Mouse (Mus musculus): ENCODE measurements around the gene Lmx1b. TPM values are rescaled to one million over a fixed set of nuclear protein-coding genes. Genes with fewer than 3 reads are reported as not detected.

The Lmx1b gene
- polyA plus RNA-seq, 1 experiment from 2014 or later: 0.55 TPM

- Histone ChIP-seq H3K4me3 (no peak overlapping the region), H3K27ac (no peak overlapping the region), H3K9me3 (no peaks in the 10 kb centered on the region), H3K4me1 (peaks cover 43% of the 10 kb centered on the region), H3K9ac (no peak overlapping the region), H3K4me2 (no peak overlapping the region), H3K27me3 (peaks cover 6% of the 10 kb centered on the region), H3K36me3 (no peaks in the 10 kb centered on the region)
- ATAC-seq (ENCODE audit: insufficient number of reproducible peaks, insufficient read depth, low FRiP score, low TSS enrichment, low read depth): 0 out of 2 replicates have a peak, but pooled peaks have one; percentile 18
- 8% methylated on average over 12 of the region's 12 CpGs for WGBS
Observed at GRCm38 (mm10) chr2:33592931-33593555, 47.3 kb downstream of the Lmx1b start.

GRCm38 (mm10) chr2:33589280-33589679 lies 51.0 kb downstream of the Lmx1b start:
- no peak overlapping the region for H3K9ac ChIP-seq
- no peaks in the 10 kb centered on the region for H3K36me3 ChIP-seq
- ATAC-seq (ENCODE audit: insufficient number of reproducible peaks, insufficient read depth, low FRiP score, low TSS enrichment, low read depth): no peak
- H3K27ac ChIP-seq: no peak overlapping the region
- peaks cover 50% of the 10 kb centered on the region for H3K4me1 ChIP-seq
- WGBS: 66% methylated on average over 9 of the region's 9 CpGs
- no peaks in the 10 kb centered on the region for H3K9me3 ChIP-seq
- H3K27me3 ChIP-seq: peaks cover 4% of the 10 kb centered on the region; the same call in 1 of the 2 replicates
- no peak overlapping the region for H3K4me3 ChIP-seq
- no peak overlapping the region for H3K4me2 ChIP-seq

DNA sequence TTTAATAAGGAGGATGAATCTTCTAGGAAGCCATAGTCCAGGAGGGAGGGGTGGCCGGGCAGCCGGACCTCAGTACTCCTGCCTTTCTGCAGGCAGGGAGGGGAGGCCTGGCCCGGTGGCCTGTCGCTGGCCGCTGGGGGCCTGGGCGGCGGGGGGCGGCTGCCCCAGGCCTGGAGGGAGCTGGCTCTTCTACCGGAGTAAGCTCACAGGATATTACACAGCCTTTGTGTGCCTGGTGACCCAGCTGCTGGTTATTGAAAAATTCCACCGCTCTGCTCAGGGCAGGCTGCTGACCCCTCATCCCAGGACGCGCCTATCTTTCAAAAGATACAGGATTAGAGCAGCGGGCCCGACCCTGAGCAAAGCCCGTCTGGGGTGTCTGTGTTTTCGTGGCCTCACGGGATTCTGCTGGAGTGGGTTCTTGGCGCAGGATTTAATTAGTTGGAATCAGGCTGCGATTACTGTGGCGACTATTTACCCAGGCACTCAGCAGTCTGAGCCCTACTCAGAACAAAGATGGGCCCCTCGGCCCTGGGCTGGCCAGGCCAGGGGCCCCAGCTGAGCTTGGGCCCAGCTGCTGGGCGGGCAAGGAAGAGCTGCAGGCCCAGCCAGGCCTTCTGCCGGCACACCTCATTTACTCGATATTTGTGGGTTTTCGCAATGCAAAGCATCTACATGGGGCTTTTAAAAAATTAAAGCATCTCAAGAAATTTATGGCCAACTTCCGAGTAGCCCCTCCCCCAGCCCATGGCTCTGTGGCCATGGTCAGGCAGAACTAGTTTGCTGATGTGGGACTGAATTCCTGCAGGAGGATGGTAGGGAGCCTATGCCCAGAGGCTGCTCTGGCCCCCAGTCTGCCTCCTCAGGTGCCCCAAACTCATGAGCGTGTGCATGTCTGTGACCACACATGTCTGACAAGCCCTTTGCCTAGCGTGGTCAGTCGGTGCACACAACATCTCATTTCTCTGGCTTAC lies 55.1 kb downstream of the Lmx1b start:
- Histone ChIP-seq H3K4me1 (peaks cover 62% of the 10 kb centered on the region), H3K36me3 (no peaks in the 10 kb centered on the region), H3K27me3 (peaks cover 44% of the 10 kb centered on the region), H3K9me3 (no peaks in the 10 kb centered on the region), H3K4me2 (peak overlapping the region; percentile 20; the same call in 1 of the 2 replicates), H3K4me3 (no peak overlapping the region), H3K9ac (peak overlapping the region; percentile 55), H3K27ac (0 out of 2 replicates have a peak overlapping the region, but pooled peaks have one; percentile 7)
- 24% methylated on average over 29 of the region's 29 CpGs for WGBS
- no peak for ATAC-seq (ENCODE audit: insufficient number of reproducible peaks, insufficient read depth, low FRiP score, low TSS enrichment, low read depth)

GRCm38 (mm10) chr2:33583761-33584160 lies 56.5 kb downstream of the Lmx1b start:
- no peak overlapping the region for H3K4me3 ChIP-seq
- WGBS: 18% methylated on average over 6 of the region's 6 CpGs
- H3K9ac ChIP-seq: peak overlapping the region; percentile 12; the same call in 1 of the 2 replicates
- no peak for ATAC-seq (ENCODE audit: insufficient number of reproducible peaks, insufficient read depth, low FRiP score, low TSS enrichment, low read depth)
- peaks cover 58% of the 10 kb centered on the region for H3K27me3 ChIP-seq
- no peak overlapping the region for H3K4me2 ChIP-seq
- no peaks in the 10 kb centered on the region for H3K36me3 ChIP-seq
- peaks cover 66% of the 10 kb centered on the region for H3K4me1 ChIP-seq
- no peaks in the 10 kb centered on the region for H3K9me3 ChIP-seq
- no peak overlapping the region for H3K27ac ChIP-seq

DNA sequence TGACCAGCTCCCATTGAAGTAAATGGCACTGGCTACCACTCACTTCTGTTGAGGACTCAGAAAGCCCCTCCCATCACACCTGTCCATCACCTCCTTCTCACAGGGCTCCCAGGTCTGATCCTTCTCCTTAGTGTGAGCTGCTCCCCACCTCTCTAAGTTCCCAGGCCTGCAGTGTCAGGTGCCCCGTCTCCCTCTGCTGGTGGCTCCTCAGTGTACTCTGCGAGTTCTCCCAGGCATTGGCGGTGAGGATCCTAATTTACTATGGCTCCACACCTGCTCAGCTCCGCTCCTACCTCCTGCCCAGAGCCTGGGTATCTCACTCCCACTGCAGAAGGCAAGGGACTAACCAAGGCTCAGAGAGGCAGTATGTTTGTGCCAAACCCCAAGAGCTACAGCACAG lies 57.0 kb downstream of the Lmx1b start:
- peaks cover 63% of the 10 kb centered on the region for H3K27me3 ChIP-seq
- no peak overlapping the region for H3K4me3 ChIP-seq
- WGBS: 13% methylated on average over 4 of the region's 4 CpGs
- peaks cover 66% of the 10 kb centered on the region for H3K4me1 ChIP-seq
- H3K9ac ChIP-seq: no peak overlapping the region
- no peak overlapping the region for H3K27ac ChIP-seq
- no peaks in the 10 kb centered on the region for H3K9me3 ChIP-seq
- ATAC-seq (ENCODE audit: insufficient number of reproducible peaks, insufficient read depth, low FRiP score, low TSS enrichment, low read depth): no peak
- H3K4me2 ChIP-seq: no peak overlapping the region
- no peaks in the 10 kb centered on the region for H3K36me3 ChIP-seq

GRCm38 (mm10) chr2:33582457-33583060 lies 57.8 kb downstream of the Lmx1b start:
- Histone ChIP-seq H3K4me3 (no peak overlapping the region), H3K4me1 (peaks cover 66% of the 10 kb centered on the region), H3K9me3 (no peaks in the 10 kb centered on the region), H3K36me3 (no peaks in the 10 kb centered on the region), H3K27ac (no peak overlapping the region), H3K27me3 (peaks cover 70% of the 10 kb centered on the region), H3K4me2 (no peak overlapping the region), H3K9ac (no peak overlapping the region)
- ATAC-seq (ENCODE audit: insufficient number of reproducible peaks, insufficient read depth, low FRiP score, low TSS enrichment, low read depth): no peak
- WGBS: 5% methylated on average over 5 of the region's 5 CpGs

DNA sequence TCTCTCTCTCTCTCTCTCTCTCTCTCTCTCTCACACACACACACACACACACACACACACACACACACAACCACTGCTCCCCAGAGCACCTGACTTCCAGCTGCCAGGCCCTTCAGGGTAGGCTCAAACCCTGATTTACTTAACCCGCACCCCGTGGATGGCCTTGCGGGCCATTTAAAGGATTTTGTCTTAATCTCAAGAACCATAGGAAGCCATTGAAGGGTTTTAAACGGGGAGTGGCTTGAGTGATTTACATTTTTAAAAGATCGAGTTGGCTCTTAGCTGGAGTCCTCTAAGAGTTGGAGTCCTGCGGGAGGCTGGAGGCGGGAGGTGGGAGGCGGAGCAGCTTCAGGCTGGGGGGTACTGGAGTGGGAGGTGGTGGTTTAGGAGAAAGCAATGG lies 58.4 kb downstream of the Lmx1b start:
- no peak for ATAC-seq (ENCODE audit: insufficient number of reproducible peaks, insufficient read depth, low FRiP score, low TSS enrichment, low read depth)
- H3K4me2 ChIP-seq: 0 out of 2 replicates have a peak overlapping the region, but pooled peaks have one; percentile 57
- H3K27ac ChIP-seq: no peak overlapping the region
- H3K4me3 ChIP-seq: no peak overlapping the region
- H3K9me3 ChIP-seq: no peaks in the 10 kb centered on the region
- no peak overlapping the region for H3K9ac ChIP-seq
- peaks cover 66% of the 10 kb centered on the region for H3K4me1 ChIP-seq
- H3K36me3 ChIP-seq: no peaks in the 10 kb centered on the region
- H3K27me3 ChIP-seq: peaks cover 77% of the 10 kb centered on the region
- 16% methylated on average over 8 of the region's 8 CpGs for WGBS

DNA sequence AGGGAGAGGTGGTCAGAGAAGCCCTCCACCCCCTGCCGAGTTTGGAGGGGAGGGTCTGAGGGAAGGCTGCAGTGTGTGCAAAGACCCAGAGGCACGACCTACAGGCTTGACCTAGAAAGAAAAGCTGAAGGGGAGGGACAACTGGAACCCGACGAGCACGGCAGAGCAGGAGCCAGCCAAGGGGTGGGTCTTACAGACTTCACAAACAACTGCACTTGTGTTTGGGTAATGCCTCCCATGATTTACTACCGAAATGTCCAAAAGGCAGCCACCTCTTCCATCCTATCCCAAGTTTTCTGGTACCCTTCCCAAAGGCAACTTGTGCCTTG lies 58.9 kb downstream of the Lmx1b start:
- Histone ChIP-seq H3K4me2 (peak overlapping the region; percentile 57), H3K27me3 (peaks cover 81% of the 10 kb centered on the region), H3K9me3 (no peaks in the 10 kb centered on the region), H3K4me1 (peaks cover 66% of the 10 kb centered on the region), H3K36me3 (no peaks in the 10 kb centered on the region), H3K9ac (0 out of 2 replicates have a peak overlapping the region, but pooled peaks have one; percentile 21), H3K27ac (no peak overlapping the region), H3K4me3 (peak overlapping the region; percentile 35)
- ATAC-seq (ENCODE audit: insufficient number of reproducible peaks, insufficient read depth, low FRiP score, low TSS enrichment, low read depth): no peak
- under 1% methylated on average over 6 of the region's 6 CpGs for WGBS

DNA sequence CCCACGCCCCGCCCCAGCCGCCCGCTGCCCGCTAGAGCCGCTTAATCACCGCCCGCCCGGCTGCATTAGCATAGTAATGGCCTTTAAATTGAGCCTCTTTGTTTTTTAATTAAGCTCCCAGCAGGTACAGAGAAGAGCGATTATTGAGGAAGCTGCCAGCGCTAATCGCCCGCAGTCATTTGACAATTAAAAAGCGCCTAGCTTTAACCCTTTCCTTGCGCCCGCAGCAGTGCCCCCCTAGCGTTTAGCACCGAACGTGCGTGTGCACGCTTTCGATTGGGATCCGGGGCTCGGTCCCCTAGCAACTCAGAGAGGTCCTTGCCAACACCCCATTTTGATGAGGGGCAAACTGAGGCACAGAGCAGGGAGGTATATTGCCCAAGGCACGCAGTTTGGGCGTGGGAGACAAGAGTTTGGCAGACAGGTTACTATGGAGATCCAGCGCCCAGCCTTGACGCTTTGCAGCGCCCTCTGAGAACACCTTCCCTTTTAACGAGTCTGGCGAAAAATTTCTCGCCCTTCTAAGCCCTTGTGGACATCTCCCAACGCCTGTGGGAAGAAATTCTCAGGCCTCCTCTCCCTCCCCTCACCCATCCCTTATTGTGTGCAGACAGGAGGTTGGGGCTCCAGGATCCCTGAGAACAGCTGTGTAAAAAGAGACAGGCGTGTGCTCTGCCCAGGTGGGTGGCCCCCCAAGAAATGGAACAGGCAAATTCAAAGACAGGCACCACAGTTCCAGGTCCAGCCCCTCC lies 59.4 kb downstream of the Lmx1b start:
- Histone ChIP-seq H3K4me2 (peak overlapping the region; percentile 57), H3K4me1 (peaks cover 66% of the 10 kb centered on the region), H3K4me3 (peak overlapping the region; percentile 35), H3K9ac (0 out of 2 replicates have a peak overlapping the region, but pooled peaks have one; percentile 21), H3K27me3 (peaks cover 83% of the 10 kb centered on the region), H3K27ac (no peak overlapping the region), H3K36me3 (no peaks in the 10 kb centered on the region), H3K9me3 (no peaks in the 10 kb centered on the region)
- no peak for ATAC-seq (ENCODE audit: insufficient number of reproducible peaks, insufficient read depth, low FRiP score, low TSS enrichment, low read depth)
- 1% methylated on average over 34 of the region's 34 CpGs for WGBS

DNA sequence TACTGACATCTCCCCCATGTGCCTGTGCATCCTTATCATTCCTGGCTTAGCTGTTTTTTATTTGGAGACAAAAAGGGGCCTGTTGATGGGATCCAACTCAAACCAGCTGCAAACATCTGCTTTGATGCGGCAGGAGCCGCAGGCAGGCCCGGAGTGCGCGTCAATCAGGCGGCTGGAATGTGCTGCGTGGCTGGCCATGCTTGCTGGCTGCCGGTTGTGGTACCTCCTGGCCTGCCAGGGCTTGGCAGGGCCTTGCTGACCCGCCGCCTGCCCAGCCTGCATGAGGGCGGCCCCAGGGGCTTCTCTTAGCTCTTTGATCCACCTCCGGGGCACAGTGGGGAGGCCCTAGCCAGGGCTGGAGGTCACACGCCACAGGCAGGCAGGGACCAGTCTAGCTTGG lies 64.9 kb downstream of the Lmx1b start:
- H3K4me3 ChIP-seq: no peak overlapping the region
- H3K4me2 ChIP-seq: no peak overlapping the region
- peaks cover 75% of the 10 kb centered on the region for H3K27me3 ChIP-seq
- H3K36me3 ChIP-seq: no peaks in the 10 kb centered on the region
- WGBS: 12% methylated on average over 13 of the region's 13 CpGs
- no peaks in the 10 kb centered on the region for H3K9me3 ChIP-seq
- no peak for ATAC-seq (ENCODE audit: insufficient number of reproducible peaks, insufficient read depth, low FRiP score, low TSS enrichment, low read depth)
- H3K9ac ChIP-seq: no peak overlapping the region
- peak overlapping the region; percentile 51; the same call in 1 of the 2 replicates for H3K27ac ChIP-seq
- peaks cover 20% of the 10 kb centered on the region for H3K4me1 ChIP-seq

- WGBS: 93% methylated on average over 7 of the region's 7 CpGs
- H3K27me3 ChIP-seq: peaks cover 75% of the 10 kb centered on the region
- no peaks in the 10 kb centered on the region for H3K9me3 ChIP-seq
- ATAC-seq (ENCODE audit: insufficient number of reproducible peaks, insufficient read depth, low FRiP score, low TSS enrichment, low read depth): no peak
- no peak overlapping the region for H3K4me3 ChIP-seq
- no peaks in the 10 kb centered on the region for H3K36me3 ChIP-seq
- H3K4me1 ChIP-seq: peaks cover 13% of the 10 kb centered on the region
- no peak overlapping the region for H3K9ac ChIP-seq
- no peak overlapping the region for H3K27ac ChIP-seq
- no peak overlapping the region for H3K4me2 ChIP-seq
Observed at GRCm38 (mm10) chr2:33573075-33573474, 67.2 kb downstream of the Lmx1b start.

Measured in embryonic facial prominence, embryonic 13.5 days (tissue).